Mouse (Mus musculus) layer of hippocampus, adult 8-10 months (tissue): ENCODE results near the gene Nxpe4. TPM values are rescaled to one million over a fixed set of nuclear protein-coding genes. Genes with fewer than 3 reads are reported as not detected.
"Not testable (repeated sequence)": the region's sequence is repeated elsewhere in the genome, so short reads cannot be mapped to it uniquely, and the experiment has no call there.

Experiments used
- DNase-seq, 2 experiments: peaks; one replicate each; pipeline ENCODE4 v3.0.0; 2022; ENCODE audit warnings: low spot score in 2 of 2
- total RNA-seq, 4 experiments: library from RNA; stranded (reverse); gene quantifications; 2 replicates each; pipeline ENCODE4 v1.2.4; 2022

The Nxpe4 gene
- total RNA-seq, 4 experiments from 2014 or later = 7.3 to 11.4 (median 9.7) TPM

DNA sequence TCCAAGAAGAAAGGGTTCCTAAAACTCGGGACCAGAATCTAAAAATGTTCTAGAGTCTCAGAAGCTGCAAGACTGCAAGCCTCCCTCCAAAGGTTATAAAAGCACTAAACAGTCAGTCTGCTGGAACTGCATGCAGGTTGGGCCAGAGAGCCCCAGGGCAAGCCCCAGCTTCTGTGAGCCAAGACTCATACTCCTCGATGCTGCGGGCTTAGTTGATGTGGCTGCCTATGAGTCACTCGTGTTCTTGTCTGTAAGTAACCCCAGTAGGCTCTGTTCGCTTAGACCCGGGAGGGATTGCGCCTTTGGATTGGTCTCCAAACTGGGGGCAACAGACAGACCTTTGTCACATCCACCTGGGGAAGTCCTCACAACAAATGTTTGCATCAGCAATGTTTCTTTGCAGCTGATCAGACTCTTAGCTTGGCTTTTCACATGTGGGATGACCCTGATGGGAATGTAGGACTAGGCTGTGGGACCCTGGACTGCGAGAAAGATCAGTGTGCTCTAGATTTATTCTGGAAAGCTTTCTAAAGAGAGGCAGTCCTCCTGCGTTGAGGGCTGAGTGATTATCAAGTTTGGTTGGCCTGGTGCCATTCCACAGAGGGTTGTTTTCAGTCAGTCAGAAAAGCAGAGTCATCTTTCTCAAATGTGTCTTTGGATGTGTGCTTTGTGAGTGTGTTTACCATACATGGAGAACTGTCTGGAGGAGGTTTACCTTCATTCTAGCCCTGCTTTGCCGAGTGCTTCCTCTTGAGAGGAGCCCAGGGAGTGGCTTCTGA is 245.9 kb downstream of the Nxpe4 start:
- DNase-seq = no peak

DNA sequence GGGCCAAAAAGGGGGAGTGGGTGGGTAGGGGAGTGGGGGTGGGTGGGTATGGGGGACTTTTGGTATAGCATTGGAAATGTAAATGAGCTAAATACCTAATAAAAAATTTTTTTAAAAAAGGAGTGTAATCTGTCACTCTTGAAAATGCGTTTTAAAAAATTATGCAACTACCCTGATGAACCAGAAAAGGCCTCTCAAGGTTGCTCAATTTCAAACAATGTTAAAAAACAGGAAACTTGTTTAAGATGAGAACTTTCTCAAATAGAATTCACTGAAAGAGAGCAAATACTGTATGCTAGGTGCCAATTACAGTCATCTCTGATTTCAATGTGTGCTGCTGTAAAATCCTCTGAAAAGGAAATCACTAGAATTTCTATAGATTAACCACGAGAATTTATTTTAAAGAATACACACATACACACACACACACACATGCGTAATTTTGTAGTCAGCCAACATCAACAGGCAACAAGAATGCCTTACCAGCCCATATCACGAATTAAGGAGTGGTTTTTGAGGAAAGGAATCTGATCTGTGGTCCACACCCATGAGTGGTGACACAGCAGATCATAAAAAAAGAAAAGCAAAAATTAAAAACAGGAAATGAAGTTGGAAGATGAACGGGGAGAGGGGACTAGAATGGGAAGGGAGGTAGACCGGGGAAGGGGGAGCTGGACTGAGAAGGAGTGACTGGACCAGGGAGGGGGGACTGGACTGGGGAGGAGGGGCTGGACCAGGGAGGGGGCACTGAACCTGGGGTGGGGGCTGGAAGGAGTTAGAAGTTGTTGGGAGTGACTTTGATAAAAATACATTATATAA is 248.6 kb downstream of the Nxpe4 start:
- DNase-seq = no peak

DNA sequence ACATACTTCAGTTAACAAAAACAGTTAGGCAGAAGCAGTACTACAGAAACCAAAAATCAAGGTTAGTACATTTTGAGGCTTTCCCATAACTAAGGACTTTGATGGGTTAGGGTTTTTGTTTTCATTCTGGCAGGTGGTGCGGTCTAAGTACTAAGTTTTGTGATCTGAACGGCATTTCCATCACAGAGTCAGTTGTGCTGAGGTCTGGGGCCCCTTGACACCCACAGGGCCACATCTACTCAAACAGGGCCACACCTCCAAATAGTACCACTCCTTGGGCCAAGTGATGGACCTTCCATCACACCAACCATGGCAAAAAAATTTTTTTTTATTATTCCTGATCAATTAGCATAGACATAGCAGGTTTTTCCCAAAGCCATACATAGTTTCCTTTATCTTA is 251.8 kb downstream of the Nxpe4 start:
- DNase-seq = no peak

DNA sequence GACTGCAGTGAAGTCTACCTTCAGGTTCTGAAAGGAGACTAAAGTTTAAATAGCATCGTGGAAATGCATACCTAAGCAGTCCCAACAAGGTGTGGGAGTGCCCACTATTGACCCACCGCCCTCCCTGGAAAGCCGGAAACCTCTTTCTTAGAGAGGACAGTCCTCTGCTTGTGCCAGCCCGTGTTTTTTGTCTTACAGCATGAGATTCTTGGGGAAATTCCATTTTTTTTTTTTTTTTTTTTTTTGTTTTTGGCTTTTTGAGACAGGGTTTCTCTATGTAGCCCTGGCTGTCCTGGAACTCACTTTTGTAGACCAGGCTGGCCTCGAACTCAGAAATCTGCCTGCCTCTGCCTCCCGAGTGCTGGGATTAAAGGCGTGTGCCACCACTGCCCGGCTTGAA is 255.5 kb downstream of the Nxpe4 start:
- DNase-seq = not testable (repeated sequence)

DNA sequence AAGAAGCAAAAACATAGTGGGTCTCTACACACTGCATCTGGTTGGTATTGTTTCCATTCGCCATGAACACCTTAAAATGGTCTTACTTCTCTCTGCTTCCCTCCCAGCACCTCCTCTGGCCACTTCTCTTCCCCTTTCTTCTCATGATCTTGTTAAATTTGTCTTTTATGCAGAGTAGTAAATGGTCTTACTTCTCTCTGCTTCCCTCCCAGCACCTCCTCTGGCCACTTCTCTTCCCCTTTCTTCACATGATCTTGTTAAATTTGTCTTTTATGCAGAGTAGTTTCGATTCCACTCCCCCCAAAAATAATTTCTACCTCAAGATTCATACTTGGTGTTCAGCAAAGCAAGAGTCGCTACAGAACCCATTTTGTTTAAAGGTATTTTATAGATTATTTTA is 256.2 kb downstream of the Nxpe4 start:
- DNase-seq = no peak

DNA sequence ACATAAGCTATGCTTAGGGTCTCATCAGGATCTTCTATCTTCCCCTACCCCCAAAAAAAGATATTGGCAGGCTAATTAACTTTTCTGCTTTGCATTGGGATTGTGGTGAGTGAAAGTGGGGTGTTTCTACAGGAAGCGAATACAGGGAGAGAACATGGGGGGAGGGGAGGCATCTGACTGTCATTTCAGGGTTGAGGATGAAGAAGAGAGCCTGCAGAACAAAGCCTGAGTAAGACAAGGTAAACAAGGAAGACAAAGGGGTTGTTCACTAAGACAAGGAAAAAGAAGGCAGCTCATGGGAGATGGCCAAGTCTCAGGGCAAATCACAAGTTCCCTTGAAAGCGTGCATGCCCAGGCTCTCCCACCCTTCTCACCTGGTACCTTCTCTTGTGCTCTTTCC is 256.6 kb downstream of the Nxpe4 start:
- DNase-seq = no peak

DNA sequence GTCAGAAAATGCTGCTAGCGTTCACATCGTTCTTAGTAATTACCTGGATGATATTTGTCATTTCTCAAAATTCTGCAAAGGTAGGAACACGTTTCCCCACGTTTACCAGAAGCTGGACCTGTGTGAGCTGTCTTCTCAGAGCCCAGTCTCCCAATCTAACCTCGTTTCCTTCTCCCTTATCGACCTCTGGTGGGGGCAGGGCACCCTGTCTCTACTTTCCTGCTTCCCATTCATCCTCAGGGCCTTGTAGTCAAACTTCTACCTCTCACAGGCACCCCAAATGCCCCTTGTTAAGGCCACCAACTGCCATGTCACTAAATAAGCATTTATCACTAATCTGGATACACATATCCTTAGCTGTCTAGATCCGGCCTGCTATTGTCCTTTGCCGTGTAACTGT is 257.0 kb downstream of the Nxpe4 start:
- DNase-seq = no peak

DNA sequence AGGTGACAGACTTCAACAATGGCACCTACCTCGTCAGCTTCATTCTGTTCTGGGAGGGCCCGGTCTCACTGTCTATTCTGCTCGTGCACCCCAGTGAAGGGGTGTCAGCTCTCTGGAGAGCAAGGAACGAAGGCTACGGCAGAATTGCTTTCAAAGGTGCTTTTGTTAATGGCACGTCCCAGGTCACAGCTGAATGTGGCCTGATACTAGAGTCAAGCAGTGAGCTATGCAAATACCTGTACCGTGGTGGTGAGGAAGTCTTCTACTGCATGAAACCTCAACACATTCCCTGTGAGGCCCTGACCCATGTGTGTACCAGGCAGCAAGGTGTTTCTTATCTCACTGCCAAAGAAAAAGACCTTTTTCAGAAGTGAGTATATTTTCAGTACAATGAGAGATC is 258.6 kb downstream of the Nxpe4 start:
- no peak for DNase-seq

DNA sequence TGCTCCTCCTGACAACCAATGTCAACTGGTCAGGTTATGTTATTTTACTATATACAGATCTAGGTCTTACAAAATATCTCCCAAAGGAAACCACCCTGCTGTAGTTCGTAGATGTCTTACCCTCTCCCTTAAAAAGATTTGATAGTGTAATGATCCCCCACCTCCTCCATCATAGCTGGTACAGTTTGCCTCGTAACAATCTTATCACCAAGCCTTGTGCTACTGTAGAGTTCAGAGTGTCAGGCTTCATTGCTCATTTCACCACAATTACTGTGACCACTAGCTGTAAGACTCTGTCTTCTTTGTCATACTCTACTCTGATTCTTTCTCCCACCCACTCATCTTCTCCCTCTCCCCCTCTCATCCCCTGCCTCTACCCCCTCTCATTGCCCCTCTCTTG is 259.2 kb downstream of the Nxpe4 start:
- DNase-seq = no peak

DNA sequence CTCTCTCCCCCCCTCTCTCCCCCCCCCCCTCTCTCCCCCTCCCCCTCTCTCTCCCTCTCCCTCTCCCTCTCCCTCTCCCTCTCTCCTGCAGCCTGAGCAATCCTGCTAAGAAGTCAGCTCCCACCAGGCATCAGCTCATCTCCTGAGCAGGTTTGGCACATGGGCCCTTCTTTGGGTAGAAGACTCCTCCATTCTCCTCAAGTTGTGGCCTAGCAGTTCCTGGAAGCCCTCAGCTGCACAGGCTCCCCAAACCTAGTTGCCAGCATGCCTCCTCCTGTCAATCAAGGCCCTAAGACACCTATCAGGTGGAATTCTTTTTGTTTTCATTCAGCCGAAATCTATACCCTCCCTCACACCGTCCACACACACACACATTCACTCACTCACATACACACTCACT is 259.7 kb downstream of the Nxpe4 start:
- no peak for DNase-seq

DNA sequence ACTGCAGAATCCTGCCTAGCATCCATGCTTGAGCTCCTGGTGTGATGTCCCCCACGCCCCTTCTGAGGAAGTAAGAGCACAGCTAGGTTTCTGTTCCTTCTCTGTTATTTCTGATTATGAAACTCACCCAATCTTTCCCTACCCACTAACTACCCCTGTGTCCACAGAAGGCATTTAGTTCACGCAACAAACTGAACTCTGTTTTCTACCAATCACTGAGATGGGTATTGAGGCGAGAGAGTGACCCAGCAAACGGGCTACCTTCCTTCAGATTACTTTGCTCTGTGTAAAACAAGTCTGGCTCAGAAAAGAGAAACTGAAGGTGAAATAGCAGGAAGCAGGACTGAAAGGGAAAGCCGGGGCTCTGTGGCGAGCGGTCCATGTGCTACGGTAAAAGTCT is 260.6 kb downstream of the Nxpe4 start:
- DNase-seq = no peak

DNA sequence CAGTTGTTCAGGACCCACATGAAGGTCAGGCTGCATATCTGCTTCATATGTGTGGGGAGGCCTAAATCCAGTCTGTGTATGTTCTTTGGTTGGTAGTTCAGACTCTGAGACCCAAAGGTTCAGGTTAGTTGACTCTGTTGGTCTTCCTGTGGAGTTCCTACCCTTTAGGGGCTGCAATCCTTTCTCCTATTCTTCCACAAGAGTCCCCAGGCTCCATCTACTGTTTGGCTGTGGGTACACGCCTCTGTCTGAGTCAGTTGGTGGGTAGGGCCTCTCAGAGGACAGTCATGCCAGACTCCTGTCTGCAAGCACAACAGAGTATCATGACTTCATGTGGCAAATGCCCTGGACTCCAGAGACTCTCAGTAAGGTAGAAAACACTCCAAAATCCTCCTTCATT is 261.4 kb downstream of the Nxpe4 start:
- no peak for DNase-seq

DNA sequence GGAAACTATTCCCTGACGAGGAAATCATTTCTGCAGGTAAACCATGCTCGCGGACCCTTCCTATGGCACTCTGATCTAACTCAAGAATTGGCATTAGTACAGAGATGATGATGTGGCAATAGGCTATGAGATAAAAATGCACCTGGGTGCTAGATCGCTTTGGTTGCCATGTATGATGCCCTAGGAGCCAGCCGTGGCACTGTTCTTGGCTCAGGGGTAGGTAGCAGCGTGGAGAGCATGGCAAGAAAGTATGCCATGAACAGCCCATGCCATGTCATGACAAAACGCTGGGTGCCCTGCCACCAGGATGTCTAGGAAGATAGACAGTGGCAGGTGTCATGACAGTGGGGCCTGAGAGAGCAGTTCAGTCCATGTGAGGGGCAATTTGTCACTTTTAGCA is 265.4 kb downstream of the Nxpe4 start:
- no peak for DNase-seq

DNA sequence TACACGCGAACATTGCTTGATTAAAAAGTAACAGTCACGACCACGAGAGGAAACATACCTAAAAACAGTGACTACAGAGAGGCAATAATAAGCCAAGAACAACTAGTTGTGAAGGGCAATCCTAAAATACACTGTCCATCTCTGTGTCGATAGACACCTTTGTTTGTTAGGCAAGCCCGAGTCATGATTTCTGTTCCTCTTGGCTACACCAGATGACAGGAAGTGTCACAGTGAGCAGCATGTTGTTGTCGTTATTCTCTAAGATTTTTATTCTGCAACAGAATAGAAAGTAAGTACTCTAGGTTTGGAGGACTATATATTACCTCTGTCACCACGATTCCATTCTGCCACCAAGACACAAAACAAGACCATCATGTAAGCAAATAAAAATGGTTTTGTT is 270.6 kb downstream of the Nxpe4 start:
- no peak for DNase-seq

DNA sequence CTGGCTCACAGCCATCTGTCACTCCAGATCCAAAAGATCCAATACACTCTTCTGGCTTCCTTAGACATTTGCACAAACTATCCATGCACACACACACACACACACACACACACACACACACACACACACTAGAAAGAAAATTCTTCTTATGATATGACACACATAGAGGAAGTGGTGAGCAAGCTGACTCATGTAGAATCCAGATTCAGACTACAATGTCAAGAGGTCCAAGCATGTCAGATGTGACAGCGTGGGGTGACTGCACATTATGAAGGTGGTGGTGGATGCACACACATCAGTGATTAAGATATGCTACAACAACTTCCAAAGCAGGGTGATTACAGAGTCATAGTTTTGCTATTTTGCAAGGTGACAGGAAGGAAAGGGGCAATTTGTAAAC is 282.1 kb downstream of the Nxpe4 start:
- no peak for DNase-seq

DNA sequence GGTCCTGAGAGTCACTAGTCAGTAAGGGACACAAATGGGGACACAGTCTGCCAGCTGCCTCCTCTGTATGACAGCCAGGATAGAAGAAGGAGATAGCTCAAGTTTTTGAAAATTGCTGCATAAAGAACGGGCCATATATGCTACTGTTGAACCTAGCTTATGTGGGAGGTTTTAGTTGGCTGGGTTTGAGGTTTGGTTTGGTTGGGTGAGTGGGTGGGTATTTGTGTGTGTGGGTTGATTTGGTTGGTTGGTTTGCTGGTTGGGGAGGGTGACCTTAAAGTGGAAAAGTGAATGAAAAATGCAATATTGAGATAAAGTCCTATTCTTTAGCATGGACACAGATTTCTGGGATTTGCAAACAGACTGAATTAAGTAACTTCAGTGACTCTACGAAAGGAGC is 283.0 kb downstream of the Nxpe4 start:
- DNase-seq = no peak

DNA sequence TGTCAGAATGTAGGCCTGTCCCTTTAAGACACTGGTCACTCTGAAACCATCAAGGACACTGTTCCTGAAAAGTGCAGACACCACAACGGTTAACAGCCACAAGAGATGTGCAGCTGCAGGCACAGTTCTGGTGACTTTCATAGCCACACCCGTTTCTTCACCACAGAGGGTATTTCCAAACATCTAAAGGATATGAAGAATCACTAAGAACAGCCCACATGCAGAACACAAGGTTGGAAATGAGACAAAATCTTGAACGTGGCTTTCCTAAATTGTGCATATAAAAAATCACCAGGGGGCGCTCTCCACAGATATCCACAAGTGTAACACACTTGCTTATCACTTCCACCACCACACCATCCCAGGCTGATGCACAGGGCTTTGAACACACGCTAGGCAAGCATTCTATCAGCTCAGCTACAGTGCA is 286.0 kb downstream of the Nxpe4 start:
- no peak for DNase-seq

Other genes with a start within 250 kb of the Nxpe4 start
- gene Nxpe2, start 191.4 kb downstream of the Nxpe4 start, total RNA-seq = under 1 TPM in 3 of 4 experiments, not detected in 1; 0.12 to 0.66 (median 0.28) TPM